Mouse (Mus musculus) megakaryocyte, embryonic 14.5 days (primary cell): ENCODE measurements around the gene Rhebl1. TPM values are rescaled to one million over a fixed set of nuclear protein-coding genes. Genes with fewer than 3 reads are reported as not detected.
"Not testable (repeated sequence)": the region's sequence is repeated elsewhere in the genome, so short reads cannot be mapped to it uniquely, and the experiment has no call there.

Experiments
- H3K27me3 ChIP-seq: replicated peaks from 2 replicates; pipeline ENCODE3; 2012; ENCODE audit warnings: inconsistent platforms
- H3K36me3 ChIP-seq: replicated peaks from 2 replicates; pipeline ENCODE3; 2012; ENCODE audit warnings: low read length, inconsistent platforms, mixed read lengths
- H3K4me1 ChIP-seq: 2 replicates; pipeline ENCODE4 v1.6.1; 2012; ENCODE audit warnings: inconsistent platforms
- H3K4me3 ChIP-seq: replicated peaks from 2 replicates; pipeline ENCODE3; 2012; ENCODE audit warnings: moderate library complexity, mild to moderate bottlenecking, inconsistent platforms
- H3K9me3 ChIP-seq: 2 replicates; pipeline ENCODE4 v1.6.1; 2012; ENCODE audit warnings: inconsistent platforms
- FLI1 ChIP-seq: IDR thresholded peaks from 2 replicates; pipeline ENCODE4 v1.6.1; 2012; ENCODE audit warnings: low read length, inconsistent platforms, mixed read lengths
- GATA1 ChIP-seq: IDR thresholded peaks from 3 replicates; pipeline ENCODE4 v1.6.1; 2012; ENCODE audit warnings: mixed read lengths, low read length, inconsistent platforms, borderline replicate concordance
- polyA plus RNA-seq: library from polyadenylated mRNA; stranded (reverse); fragments of >175 nt; gene quantifications from 2 replicates; pipeline ENCODE4 v1.2.3, GENCODE M21; 2012; ENCODE audit warnings: low replicate concordance; ENCODE audit not compliant: insufficient read depth

The Rhebl1 gene
- polyA plus RNA-seq, 1 experiment: 0.19 TPM

DNA sequence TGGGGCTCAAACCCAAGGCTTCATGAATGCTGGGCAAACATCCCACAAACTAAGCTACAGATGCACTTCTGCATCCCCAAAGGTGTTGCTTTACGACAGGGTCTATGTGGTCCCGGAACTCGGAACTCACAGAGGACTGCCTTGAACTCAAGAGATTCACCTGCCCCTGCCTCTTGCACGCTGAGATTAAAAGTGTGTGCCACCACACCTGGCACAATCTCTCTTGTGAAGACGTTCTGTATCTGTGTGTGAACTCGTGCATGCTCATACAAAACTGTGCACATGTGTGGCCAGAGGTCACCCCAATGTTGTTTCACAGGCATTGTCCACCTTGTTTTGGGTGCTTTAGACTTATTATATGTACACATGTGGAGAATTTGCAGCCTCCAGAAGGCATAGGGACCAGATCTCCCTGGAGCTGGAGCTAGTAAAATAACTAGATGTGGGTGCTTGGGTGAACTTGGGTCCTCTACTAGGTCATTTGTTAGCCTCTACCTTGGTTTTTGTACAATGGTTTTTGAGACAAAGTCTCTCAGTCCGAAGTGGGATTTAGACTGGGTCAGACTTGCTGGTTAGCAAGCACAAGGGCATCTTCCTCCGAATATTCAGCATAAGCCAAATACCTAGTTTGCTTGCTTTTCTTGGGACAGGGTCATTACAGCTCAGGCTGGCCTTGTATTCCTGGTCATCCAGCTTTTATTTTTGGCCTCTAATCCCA lies 35.8 kb upstream of the Rhebl1 start:
- no peaks in the 10 kb centered on the region for H3K27me3 ChIP-seq
- H3K4me3 ChIP-seq: no peak overlapping the region
- H3K4me1 ChIP-seq: peaks cover 46% of the 10 kb centered on the region
- H3K36me3 ChIP-seq: peaks cover 23% of the 10 kb centered on the region
- no peak for TF ChIP-seq FLI1
- TF ChIP-seq GATA1: no peak
- H3K9me3 ChIP-seq: no peaks in the 10 kb centered on the region

DNA sequence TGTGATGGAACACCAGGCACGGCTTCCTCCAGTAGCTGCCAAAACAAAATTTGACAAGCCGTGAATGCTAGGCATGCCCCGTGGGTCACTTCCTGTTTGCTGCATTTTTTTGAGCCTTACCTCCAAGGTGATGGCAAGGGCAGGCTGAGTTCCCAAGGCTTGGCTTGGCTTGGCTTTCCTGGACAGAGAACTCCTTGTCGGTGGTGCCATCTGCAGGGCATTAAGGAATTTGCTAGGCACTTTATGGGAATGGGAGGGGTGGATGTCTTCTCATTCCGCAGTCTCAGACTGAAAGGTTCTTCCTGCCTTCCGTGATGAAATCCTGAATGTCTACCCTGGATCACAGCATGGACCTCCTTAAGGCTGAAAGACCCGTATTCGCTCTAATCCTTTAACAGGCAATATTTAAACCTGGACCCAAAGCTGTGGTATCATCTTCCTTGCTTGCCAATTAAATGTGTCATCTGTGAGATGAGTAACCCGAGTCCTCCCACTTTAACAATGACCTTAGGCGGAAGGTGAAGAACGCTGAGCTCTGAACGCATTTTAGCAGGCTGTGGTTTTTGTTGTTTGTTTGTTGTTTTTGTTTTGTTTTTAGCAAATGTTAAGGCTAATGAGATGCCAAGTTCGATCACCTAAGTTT lies 34.4 kb upstream of the Rhebl1 start:
- no peak for TF ChIP-seq GATA1
- TF ChIP-seq FLI1: no peak
- peaks cover 45% of the 10 kb centered on the region for H3K4me1 ChIP-seq
- H3K27me3 ChIP-seq: no peaks in the 10 kb centered on the region
- H3K36me3 ChIP-seq: peaks cover 23% of the 10 kb centered on the region
- H3K4me3 ChIP-seq: peak overlapping the region; percentile 70
- H3K9me3 ChIP-seq: no peaks in the 10 kb centered on the region

DNA sequence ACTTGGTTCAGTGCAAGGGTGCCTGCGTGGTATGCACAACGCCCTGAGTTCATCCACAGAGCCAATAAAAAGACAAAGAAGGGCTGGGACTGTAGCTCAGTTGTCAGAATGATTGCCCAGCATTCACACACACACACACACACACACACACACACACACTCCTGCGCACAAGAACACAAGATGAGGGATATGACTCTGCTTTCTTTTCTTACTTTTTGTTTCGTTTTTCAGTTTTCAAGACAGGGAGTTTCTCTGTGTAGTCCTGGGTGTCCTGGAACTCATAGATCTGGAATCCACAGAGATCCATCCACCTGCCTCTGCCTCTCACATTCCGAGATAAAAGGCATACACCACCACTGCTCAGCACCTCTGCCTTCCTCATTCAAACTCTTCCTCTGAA lies 33.2 kb upstream of the Rhebl1 start:
- Histone ChIP-seq H3K27me3 (no peaks in the 10 kb centered on the region), H3K4me3 (peak overlapping the region; percentile 82), H3K4me1 (peaks cover 42% of the 10 kb centered on the region), H3K9me3 (no peaks in the 10 kb centered on the region), H3K36me3 (peaks cover 19% of the 10 kb centered on the region)
- TF ChIP-seq FLI1: no peak
- TF ChIP-seq GATA1: no peak

DNA sequence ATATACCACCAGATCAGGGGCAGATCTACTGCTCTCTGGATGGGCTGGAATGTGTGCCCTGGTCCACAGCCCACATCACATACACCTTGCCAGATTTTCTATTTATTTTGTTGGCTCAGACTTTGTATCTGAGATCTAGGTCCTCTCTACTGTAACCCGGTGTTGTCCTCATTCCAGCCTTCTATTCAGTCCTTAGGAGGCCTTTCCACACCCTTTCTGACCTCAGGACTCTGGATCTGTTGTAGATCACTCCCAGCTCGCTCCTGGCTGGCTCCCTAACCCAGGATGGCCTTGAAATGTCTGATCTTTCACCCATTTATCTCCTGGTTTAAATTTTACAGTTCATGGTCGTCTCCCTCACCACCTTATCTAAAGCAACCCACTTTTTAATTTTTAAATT lies 30.3 kb upstream of the Rhebl1 start:
- TF ChIP-seq GATA1: no peak
- TF ChIP-seq FLI1: no peak
- Histone ChIP-seq H3K9me3 (no peaks in the 10 kb centered on the region; the same call in 1 of the 2 replicates), H3K36me3 (peaks cover 4% of the 10 kb centered on the region), H3K4me1 (peaks cover 30% of the 10 kb centered on the region), H3K4me3 (no peak overlapping the region), H3K27me3 (no peaks in the 10 kb centered on the region)

DNA sequence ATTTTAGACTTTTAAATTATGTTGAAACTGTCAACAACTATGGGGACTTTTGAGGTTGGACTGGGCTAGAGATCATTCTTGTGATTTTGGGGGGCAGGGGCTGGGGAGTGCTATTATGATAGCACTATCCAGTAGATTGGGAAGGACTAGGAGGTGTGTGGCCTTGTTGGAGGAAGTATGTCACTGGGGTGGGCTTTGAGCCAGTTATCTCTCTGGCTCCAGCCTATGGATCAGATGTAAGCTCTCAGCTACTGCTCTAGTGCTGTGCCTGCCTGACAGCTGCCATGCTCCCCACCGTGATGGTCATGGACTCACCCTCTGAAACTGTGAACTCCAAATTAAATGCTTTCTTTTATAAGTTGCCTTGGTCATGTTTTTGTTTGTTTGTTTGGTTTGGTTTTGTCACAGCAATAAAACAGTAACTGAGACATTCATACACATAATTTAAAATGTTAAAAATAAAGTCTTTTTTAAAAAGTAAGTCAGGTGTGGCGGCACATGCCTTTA lies 28.7 kb upstream of the Rhebl1 start:
- TF ChIP-seq FLI1 (no peak), GATA1 (no peak)
- no peak overlapping the region for H3K4me3 ChIP-seq
- H3K4me1 ChIP-seq: peaks cover 23% of the 10 kb centered on the region
- no peaks in the 10 kb centered on the region; the same call in 1 of the 2 replicates for H3K9me3 ChIP-seq
- peaks cover 3% of the 10 kb centered on the region for H3K36me3 ChIP-seq
- H3K27me3 ChIP-seq: no peaks in the 10 kb centered on the region

DNA sequence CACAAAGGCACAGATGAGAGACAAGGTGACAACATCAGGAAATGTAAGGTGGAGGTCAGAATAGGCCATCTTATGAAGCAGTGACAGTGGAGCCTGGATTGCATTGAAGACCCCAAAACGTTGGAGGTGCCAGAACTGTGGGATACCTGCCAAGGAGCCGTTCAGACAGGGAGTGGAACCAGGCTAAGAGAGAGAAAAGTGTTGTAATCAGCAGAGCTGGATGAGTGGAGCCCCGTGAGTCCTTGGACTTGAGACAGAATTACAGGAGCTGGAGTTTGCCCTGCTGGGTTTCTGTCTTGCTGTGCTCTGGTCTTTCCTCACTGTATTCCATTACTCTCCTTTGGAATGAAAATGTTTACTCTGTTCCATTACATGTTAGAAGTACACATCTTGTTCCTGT lies 28.2 kb upstream of the Rhebl1 start:
- Histone ChIP-seq H3K36me3 (peaks cover 3% of the 10 kb centered on the region), H3K9me3 (no peaks in the 10 kb centered on the region; the same call in 1 of the 2 replicates), H3K27me3 (no peaks in the 10 kb centered on the region), H3K4me1 (peaks cover 18% of the 10 kb centered on the region), H3K4me3 (no peak overlapping the region)
- TF ChIP-seq FLI1: no peak
- no peak for TF ChIP-seq GATA1

DNA sequence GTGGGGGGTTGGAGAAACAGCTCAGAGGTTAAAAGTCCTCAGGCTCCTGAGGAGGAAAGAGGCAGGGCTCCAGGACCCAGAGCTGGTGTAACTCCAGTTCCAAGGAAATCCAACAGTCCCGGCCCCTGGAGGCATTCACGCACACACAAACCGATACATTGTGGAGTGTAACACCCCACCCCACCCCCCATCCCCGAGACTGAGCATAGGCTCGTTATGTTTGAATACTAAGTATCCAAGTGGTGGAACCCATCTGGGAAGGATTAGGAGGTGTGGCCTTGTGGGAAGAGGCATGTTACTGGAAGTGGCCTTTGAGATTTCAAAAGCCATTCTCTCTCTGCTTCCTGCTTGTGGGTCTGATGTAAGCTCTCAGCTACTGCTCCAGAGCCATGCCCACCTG lies 27.2 kb upstream of the Rhebl1 start:
- H3K4me1 ChIP-seq: peaks cover 22% of the 10 kb centered on the region

DNA sequence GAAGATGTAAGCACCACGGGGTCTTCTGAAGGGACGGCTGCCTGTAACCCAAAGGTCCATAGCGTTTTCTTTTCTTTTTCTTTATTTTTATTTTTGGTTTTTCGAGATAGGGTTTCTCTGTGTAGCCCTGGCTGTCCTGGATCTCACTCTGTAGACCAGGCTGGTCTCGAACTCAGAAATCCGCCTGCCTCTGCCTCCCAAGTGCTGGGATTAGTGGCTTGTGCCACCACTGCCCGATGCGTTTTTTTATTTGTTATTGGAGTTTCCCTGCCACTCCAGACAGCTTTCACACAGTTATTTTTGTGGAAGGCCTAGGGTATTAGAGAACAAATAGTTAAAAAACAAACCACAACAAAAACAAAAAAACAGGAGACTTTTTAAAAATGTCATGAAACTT lies 24.2 kb upstream of the Rhebl1 start:
- Histone ChIP-seq H3K4me3 (peak overlapping the region; percentile 100), H3K36me3 (peaks cover 10% of the 10 kb centered on the region), H3K4me1 (peaks cover 41% of the 10 kb centered on the region)
- not testable (repeated sequence) for H3K9me3 ChIP-seq, H3K27me3 ChIP-seq

More for the DNA sequence above, 27.2 kb upstream of the Rhebl1 start:
- no peaks in the 10 kb centered on the region; the same call in 1 of the 2 replicates for H3K9me3 ChIP-seq
- H3K27me3 ChIP-seq: no peaks in the 10 kb centered on the region
- peaks cover 3% of the 10 kb centered on the region for H3K36me3 ChIP-seq
- no peak overlapping the region for H3K4me3 ChIP-seq
- TF ChIP-seq GATA1 (no peak), FLI1 (no peak)

DNA sequence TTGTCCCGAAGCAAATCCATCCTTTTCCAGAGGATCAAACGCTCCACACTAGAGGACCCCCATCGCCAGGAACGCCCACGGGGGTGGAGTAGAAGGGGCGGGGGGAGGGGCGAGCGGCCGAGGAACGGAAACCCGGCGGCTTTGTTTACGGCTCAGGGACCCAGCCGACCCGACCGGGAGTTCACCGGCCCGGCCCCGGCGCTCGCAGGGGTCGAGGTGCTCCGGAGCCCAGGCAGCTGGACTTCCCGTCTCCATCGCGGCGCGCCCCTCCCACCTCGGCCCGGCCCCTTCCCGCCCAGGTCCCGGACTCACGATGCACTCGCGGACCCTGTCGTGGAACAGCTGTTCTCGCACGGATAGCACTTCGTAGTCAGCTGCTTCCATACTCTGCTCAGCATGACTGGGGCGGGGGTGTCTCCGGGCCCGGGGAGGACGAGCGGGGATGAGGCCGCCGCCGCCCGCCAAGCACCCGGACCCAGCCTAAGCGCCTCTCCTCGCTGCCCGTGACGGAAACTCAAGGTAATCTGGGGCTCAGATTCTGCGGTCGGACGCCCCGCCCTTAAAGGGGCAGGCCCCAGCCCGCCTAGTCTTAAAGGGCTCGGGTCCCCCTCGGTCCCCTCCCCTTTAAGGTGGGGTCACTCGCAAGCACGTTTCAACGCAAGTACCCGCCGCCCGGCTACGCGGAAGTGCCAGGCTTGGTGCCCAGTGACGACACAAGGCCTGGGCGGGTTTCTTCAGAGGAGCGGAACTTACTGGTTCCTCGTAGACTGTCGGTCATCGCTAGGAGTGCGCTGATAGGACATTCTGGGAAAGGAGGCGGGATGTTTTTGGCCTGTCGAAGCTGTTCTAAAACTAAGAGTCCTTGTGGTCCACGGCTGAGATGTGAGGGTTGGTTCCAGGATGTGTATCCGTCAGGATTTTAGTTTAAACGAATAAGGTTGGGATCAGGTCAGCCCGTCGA lies 23.5 kb upstream of the Rhebl1 start, which contains the start of gene Lmbr1l:
Gene Lmbr1l, minus strand, starts transcription at position 694 of the 961 bp plus-strand sequence.
- TF ChIP-seq FLI1 (no peak), GATA1 (no peak)
- Histone ChIP-seq H3K9me3 (no peaks in the 10 kb centered on the region; the same call in 1 of the 2 replicates), H3K4me1 (peaks cover 41% of the 10 kb centered on the region), H3K36me3 (peaks cover 17% of the 10 kb centered on the region), H3K27me3 (peaks cover 6% of the 10 kb centered on the region), H3K4me3 (peak within 1 kb of the TSS; percentile 100)
